Mouse (Mus musculus): Measurements from ENCODE around the gene Cfi.
A peak's percentile ranks its signal among the peaks of the same experiment; 100 is the strongest.

The Cfi gene

DNA sequence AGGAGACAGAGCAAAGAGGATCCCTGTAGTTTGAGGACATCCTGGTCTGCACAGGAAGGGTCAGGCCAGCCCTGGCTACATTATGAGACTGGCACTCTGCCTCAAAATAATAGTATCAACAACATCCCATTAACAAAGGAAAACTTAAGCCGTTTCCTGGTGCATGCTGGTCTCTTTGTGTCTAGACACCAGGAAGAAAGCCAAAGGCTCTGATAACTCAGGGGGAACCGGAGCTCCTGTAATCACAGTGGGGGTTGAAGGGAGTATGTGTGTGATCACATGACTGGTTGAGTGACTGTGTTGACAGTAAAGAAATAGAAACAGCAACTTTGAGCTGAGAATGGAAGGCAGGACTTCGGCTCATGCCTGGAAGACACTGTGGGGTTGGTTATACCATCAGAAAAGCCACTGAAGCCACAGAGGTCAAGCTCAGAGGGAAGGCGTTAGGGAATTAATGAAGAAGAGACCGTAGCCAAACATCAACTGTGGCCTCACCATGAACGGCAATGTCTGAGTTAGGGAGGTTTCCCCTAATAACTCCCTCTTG is at the start of gene Cfi:
Gene Cfi, plus strand, starts transcription at position 497 of the 547 bp plus-strand sequence.
- DNase-seq (ENCODE audit: low spot score in 2 of 2), result no peak

DNA sequence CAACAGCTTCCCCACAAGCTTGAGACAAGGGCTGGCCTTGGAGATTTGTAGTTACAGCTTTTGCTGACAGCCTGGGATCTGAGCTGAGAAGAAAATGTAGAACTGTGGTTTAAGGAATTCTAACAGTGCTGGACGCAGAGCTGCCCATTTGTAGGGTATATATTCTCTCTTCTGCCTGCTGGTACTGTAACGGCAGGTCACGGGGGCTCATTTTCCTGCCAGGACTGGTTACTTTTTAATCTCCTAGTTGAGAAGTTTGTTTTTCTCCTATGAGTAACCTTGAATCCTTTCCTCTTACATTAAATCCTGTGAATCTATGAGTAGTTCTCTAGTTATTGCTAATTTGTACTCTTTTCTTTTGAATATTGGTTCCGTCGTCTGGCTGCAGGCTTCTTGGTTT is 41.9 kb upstream of the Cfi start:
- DNase-seq (ENCODE audit: low spot score in 2 of 2), result no peak

DNA sequence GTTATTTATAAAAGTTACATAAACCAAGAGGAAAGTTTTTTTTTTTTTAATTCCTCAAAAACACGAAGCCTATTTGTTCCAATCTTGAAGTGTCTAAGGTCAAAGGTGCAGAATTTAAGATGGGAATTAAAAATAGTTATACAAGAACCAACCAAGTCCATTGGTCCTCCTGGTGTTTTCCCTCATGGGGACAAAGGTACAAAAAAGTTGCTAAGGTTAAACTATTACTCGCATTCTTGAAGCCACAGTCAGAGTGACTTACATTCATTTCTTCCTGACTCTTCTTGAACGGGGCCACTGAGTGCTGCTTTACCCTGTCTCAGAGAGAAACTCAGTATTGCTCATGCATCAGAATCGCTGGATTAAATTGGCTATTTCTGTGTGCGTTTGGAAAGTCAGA is 38.3 kb upstream of the Cfi start:
- DNase-seq (ENCODE audit: low spot score in 2 of 2), result no peak

- DNase-seq (ENCODE audit: low spot score in 2 of 2), result no peak
These were observed 37.1 kb upstream of the Cfi start for GRCm38 (mm10) chr3:129798551-129798950.

GRCm38 (mm10) chr3:129799011-129799410 is 36.7 kb upstream of the Cfi start:
- DNase-seq (ENCODE audit: low spot score in 2 of 2), result no peak

GRCm38 (mm10) chr3:129803765-129804164 is 31.9 kb upstream of the Cfi start, which contains the start of gene Lrit3:
TSS of gene Lrit3 (minus strand) at chr3:129804030.
- no peak for DNase-seq (ENCODE audit: low spot score in 2 of 2)

DNA sequence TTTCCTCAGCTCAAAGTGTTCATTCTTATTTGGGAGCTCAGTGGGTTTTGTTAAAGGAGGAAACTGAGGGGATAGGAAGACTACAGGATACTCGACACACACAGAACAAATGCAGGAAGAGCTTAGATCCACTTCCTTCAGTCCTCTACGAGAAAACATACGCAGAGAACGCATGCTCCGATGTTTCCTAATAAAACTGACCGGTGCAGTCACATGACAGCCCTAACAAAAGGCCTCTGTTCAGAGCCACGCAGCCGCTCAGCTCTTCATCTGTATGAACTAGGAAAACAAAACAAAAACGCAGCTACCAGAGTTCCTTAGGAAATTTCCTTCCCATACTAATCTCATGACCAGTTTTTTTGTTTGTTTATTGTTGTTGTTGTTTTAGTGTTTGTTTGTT is 14.8 kb upstream of the Cfi start:
- DNase-seq (ENCODE audit: low spot score in 2 of 2), result no peak

DNA sequence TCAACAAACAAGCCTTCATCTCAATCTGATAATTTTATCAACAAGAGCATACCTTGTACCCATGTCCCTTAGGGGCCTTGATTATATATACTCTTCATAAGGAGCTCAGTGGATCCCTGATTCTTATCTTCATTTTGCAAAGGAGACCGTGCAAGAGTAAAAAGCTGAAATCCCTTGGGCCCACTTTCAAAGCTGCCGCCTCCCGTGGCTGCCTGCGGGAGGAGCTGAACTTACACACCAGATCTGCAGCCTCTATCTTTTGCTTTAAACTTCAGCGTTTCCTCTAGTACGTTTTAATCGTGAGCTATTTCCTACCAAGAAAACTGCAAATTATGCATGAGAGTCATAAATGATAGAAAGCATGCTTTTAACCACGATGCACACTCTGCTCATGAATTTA is 13.9 kb upstream of the Cfi start:
- no peak for DNase-seq (ENCODE audit: low spot score in 2 of 2)

DNA sequence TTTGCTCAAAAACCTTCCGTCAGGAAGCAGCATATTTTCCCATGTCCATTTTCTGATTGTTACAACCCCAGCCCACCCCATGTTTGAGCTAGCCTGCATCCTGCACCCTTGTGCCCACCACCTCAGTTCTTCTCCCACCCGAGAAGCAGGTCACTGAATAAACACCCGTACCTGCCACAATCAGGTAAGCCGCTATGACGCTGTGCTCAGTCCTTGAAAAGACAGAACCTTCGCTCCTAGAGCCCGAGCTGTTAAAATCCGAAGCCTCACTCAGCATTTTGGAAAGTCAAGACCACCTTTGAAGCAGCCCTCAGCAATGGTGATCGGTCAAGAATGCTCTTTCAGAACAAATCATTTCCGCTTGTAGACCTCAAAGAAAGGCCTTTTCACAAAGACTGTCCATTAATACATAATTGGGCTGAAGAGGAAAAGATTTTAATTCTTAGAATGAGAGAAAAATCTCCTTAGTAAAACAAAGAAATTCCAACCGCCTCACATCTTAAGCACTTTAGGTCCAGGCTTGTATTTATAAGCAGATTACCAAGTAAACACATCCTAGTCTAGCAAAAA is 13.4 kb upstream of the Cfi start, which contains the start of gene Rrh:
Gene Rrh, minus strand, starts transcription at position 382 of the 570 bp plus-strand sequence.
- no peak for DNase-seq (ENCODE audit: low spot score in 2 of 2)

GRCm38 (mm10) chr3:129823293-129823692 is 12.4 kb upstream of the Cfi start:
- no peak for DNase-seq (ENCODE audit: low spot score in 2 of 2)

GRCm38 (mm10) chr3:129824146-129824545 is 11.5 kb upstream of the Cfi start:
- DNase-seq (ENCODE audit: low spot score in 2 of 2), result no peak

DNA sequence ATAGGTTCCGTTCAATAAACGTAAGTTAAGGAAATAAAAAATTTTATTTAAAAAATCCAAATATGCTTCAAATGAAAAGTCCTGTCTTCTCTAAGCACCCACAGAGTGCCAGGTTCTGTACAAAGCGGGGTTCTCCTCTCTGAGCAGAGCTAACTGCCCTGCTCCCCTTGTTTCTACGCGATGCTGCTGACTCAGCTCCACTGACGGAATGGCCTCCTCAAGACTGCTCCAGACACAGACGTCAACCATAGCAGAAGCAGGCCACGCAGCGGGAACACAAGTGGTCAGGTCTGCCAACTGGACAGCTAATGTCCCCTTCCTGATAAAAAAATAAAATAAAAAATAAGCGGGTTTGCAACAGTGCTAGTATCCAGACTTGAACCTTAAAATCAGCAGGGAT is 10.8 kb upstream of the Cfi start:
- no peak for DNase-seq (ENCODE audit: low spot score in 2 of 2)

DNA sequence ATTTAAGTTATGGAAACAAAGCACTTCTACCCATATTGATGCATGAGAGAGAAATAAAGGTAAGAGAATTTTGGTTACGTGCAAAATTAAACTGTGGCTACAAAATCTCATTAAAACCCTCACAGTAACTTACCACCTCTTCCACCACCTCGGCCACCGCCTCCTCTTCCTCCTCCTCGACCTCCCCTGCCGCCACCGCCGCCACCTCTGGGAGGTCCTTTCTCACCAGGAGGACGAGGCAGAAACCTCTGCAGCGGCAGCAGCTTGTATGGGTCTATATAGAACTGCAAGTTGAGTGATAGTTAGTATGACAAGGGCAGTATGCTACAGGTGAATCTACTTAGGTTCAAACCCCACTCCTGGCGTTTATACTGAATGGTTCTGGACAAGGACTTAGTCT is 9.0 kb upstream of the Cfi start:
- no peak for DNase-seq (ENCODE audit: low spot score in 2 of 2)

DNA sequence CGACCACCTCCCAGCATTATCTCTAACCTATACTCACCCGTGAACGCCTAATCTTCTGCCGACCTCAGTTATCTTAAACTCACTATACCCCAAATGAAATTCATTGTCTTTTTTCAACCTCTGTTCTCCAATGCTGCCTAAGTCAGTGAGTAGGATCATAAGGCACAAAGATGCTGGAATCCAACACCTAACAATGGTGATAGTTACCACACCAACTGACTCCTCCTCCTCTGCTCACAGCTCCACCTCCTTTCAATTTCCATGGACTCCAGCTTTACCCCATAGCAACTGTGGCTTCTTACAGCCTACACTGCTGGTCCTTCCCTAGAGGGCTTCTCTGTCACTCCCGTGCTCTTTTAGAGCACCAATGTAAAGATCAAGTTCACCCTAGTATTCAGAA is 8.0 kb upstream of the Cfi start:
- no peak for DNase-seq (ENCODE audit: low spot score in 2 of 2)

GRCm38 (mm10) chr3:129830626-129831025 is 5.1 kb upstream of the Cfi start:
- DNase-seq (ENCODE audit: low spot score in 2 of 2), result no peak

DNA sequence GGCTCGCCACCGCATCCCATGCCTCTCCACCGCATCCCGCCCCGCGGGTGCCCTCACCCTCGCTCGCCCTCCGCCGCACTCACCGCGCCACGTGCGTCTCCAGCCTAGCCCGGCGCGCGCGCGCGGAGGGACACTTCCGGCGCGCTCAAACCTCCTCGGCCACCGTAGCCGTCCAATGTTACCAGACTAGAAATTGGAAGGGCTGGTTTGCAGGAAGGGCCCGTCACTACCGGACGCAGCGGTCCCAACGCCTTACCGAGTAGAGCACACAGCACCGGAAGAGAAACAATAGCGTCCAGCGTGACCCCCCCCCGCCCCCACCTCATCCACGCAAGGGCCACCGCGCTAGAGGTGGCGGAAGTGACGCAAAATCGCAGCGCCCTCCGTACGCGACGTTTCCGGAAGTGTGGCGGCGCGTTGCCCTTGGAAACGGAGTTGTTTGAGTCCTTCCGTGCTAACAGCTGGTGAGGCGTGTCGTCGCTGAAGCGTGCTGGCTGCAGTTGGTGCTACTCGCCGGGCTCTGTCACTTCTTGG is 4.6 kb upstream of the Cfi start, which contains the start of gene Gar1:
Gene Gar1, minus strand, starts transcription at position 362 of the 534 bp plus-strand sequence.
- peak; percentile 97 to 98 for DNase-seq (ENCODE audit: low spot score in 2 of 2)

GRCm38 (mm10) chr3:129836051-129836697 is 490 bp downstream of the Cfi start:
- DNase-seq (ENCODE audit: low spot score in 2 of 2), result no peak

GRCm38 (mm10) chr3:129836965-129837364 is 1.3 kb downstream of the Cfi start:
- DNase-seq (ENCODE audit: low spot score in 2 of 2), result no peak

- no peak for DNase-seq (ENCODE audit: low spot score in 2 of 2)
These were observed 2.3 kb downstream of the Cfi start for GRCm38 (mm10) chr3:129838017-129838416.

DNA sequence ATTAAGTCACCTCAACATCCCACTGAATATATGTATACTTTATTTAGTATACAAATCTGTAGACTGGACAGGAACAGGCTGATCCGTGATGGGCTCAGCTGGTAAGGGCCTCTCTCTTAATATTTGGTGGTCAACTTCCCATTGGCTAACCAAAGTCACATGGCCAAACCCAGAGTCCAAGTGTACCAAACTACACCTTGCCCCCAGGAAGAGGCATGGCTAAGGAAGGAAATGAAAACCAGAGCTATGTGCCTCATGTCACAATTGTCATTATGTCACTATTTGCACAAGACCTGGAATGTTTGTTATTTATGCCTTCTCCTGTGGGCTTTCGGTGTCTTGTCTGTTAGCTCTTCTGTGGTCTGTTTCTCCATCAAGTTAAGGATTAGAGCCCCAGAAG is 10.2 kb downstream of the Cfi start:
- no peak for DNase-seq (ENCODE audit: low spot score in 2 of 2)

- DNase-seq (ENCODE audit: low spot score in 2 of 2), result no peak
These were observed 11.2 kb downstream of the Cfi start for GRCm38 (mm10) chr3:129846846-129847245.

DNA sequence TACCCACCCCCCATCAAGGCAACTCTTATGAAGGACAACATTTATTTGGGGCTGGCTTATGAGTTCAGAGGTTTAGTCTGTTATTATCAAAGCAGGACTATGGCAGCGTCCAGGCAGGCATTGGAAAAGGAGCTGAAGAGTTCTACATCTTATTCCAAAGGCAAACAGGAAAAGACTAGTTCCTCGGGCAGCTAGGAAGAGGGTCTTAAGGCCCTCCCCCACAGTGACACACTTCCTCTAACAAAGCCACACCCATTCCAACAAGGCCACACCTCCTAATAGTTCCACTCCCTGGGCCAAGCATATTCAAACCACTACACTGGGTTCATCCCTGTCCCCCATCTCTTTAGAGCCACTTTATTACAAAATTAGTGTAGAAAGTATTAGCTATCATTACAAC is 26.9 kb downstream of the Cfi start:
- no peak for DNase-seq (ENCODE audit: low spot score in 2 of 2)

DNA sequence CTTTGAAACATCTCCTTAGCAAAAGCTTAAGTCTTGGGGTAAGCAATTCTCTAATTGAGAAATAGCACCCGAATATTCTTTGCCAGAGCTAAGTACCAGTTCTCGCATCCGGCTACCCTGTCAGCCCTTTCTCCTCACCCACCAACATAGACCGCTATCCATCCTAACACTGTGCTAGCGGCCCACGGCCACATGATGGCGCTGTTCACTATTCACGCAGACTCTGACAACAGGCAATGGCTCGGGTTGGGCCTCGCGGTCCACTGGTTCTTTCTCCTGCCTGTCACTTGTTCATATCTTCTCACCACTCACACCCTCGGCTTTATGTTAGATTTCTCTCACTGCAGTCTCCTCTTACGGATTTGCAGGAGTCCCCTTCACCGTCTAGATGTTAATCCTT is 28.0 kb downstream of the Cfi start:
- peak; percentile 7 to 17 for DNase-seq (ENCODE audit: low spot score in 2 of 2)
